8 mouse cellular contexts compared by ENCODE assay signal in genomic region chr15:5185366-5186292, GRCm38 (mm10). TPM values are rescaled to one million over a fixed set of nuclear protein-coding genes. Genes with fewer than 3 reads are reported as not detected.
DNase-seq lines count a peak whose midpoint lies in the region; ATAC-seq and TF ChIP-seq lines count a peak whose summit lies in the region.

Gene Ttc33 (plus strand): TSS chr15:5185525.

- H3K9me3 ChIP-seq in embryonic facial prominence, embryonic 10.5 days: no peaks in the 10 kb centered on the region
- no peaks in the 10 kb centered on the region for H3K9me3 ChIP-seq in intestine, postnatal 0 days (ENCODE audit: control insufficient read depth)
- H3K9me3 ChIP-seq in midbrain, embryonic 10.5 days (replicated peaks): no peaks in the 10 kb centered on the region

- H3K27ac ChIP-seq in embryonic facial prominence, embryonic 10.5 days (replicated peaks): peak within 1 kb of the TSS; percentile 92
- peak within 1 kb of the TSS; percentile 92 for H3K27ac ChIP-seq in intestine, postnatal 0 days (ENCODE audit: low read depth, low read length)
- H3K27ac ChIP-seq in midbrain, embryonic 10.5 days (replicated peaks): peak within 1 kb of the TSS; percentile 91

- peak; percentile 54 for ATAC-seq in granulocyte monocyte progenitor cell, adult 5-6 weeks (replicated peaks; ENCODE audit: poor library complexity, severe bottlenecking)
- ATAC-seq in intestine, postnatal 0 days: peak; percentile 88

- H3K36me3 ChIP-seq in embryonic facial prominence, embryonic 10.5 days (replicated peaks): peaks cover 15% of the 10 kb centered on the region; the same call in 1 of the 2 replicates
- H3K36me3 ChIP-seq in intestine, postnatal 0 days (ENCODE audit: control insufficient read depth, insufficient read depth): peaks cover 7% of the 10 kb centered on the region
- peaks cover 12% of the 10 kb centered on the region for H3K36me3 ChIP-seq in midbrain, embryonic 10.5 days

- peak within 1 kb of the TSS; percentile 92 for H3K4me3 ChIP-seq in embryonic facial prominence, embryonic 10.5 days
- H3K4me3 ChIP-seq in intestine, postnatal 0 days (ENCODE audit: low read depth, low read length): peak within 1 kb of the TSS; percentile 88
- peak within 1 kb of the TSS; percentile 97 for H3K4me3 ChIP-seq in midbrain, embryonic 10.5 days

- peak within 1 kb of the TSS; percentile 85 for H3K4me2 ChIP-seq in intestine, postnatal 0 days (replicated peaks; ENCODE audit: low read depth)

- peak; percentile 68 for TF ChIP-seq CTCF in intestine, postnatal 0 days (IDR thresholded peaks at IDR 0.05; ENCODE audit: low read depth)

- H3K9ac ChIP-seq in intestine, postnatal 0 days (ENCODE audit: low read depth, low read length): peak within 1 kb of the TSS; percentile 87

- H3K27me3 ChIP-seq in embryonic facial prominence, embryonic 10.5 days (replicated peaks; ENCODE audit: low read depth, poor library complexity, severe bottlenecking): no peaks in the 10 kb centered on the region
- no peaks in the 10 kb centered on the region for H3K27me3 ChIP-seq in intestine, postnatal 0 days (replicated peaks; ENCODE audit: control insufficient read depth, insufficient read depth, low read length)
- no peaks in the 10 kb centered on the region for H3K27me3 ChIP-seq in midbrain, embryonic 10.5 days (ENCODE audit: low read depth, poor library complexity, severe bottlenecking)

- H3K4me1 ChIP-seq in embryonic facial prominence, embryonic 10.5 days: peaks cover 17% of the 10 kb centered on the region
- peaks cover 8% of the 10 kb centered on the region; the same call in 1 of the 2 replicates for H3K4me1 ChIP-seq in intestine, postnatal 0 days (replicated peaks; ENCODE audit: control insufficient read depth, insufficient read depth, low read length)
- H3K4me1 ChIP-seq in midbrain, embryonic 10.5 days: peaks cover 21% of the 10 kb centered on the region

- DNase-seq in adrenal gland, postnatal 14 days: peak; percentile 87
- peak; percentile 67 for DNase-seq in embryonic facial prominence, embryonic 10.5 days (ENCODE audit: low spot score)
- peak; percentile 81 to 84 for DNase-seq in left cerebral cortex, postnatal 36 days (ENCODE audit: low spot score in 2 of 2)
- DNase-seq in midbrain, embryonic 10.5 days (ENCODE audit: low spot score): peak; percentile 68
- DNase-seq in right cerebral cortex, postnatal 36 days (ENCODE audit: low spot score in 2 of 2): peak; percentile 69 to 79
- DNase-seq in urinary bladder, postnatal 4 days (ENCODE audit: low spot score in 2 of 2): peak; percentile 64 to 74

- intact Hi-C loops in left cerebral cortex, postnatal 36 days (cut with DNase I): loop anchor here (5.0 kb wide), 2 partner anchors 43 to 68 kb away; partner anchors contain the start of genes Prkaa1 and Rpl37

- under 1% methylated on average over 55 of the region's 55 CpGs for WGBS in embryonic facial prominence, embryonic 10.5 days
- WGBS in intestine, postnatal 0 days: under 1% methylated on average over 55 of the region's 55 CpGs
- WGBS in midbrain, embryonic 10.5 days: under 1% methylated on average over 55 of the region's 55 CpGs

RNA-seq across cellular contexts. Expression of gene Ttc33, which starts in this region (rescaled TPM):
- total RNA-seq in adrenal gland, postnatal 14 days (2021): 53.1 and 54.6 TPM in 2 replicates
- polyA plus RNA-seq in embryonic facial prominence, embryonic 10.5 days (2016; fragmentation: Nextera tagmentation; extraction: Ambion mirVana): 34.9 and 35.7 TPM in 2 replicates
- total RNA-seq in granulocyte monocyte progenitor cell, adult 5-6 weeks (2014; fragmentation: Nextera tagmentation): 18.0 and 50.2 TPM in 2 replicates
- 41.7 and 56.9 TPM in 2 replicates for total RNA-seq in granulocyte monocyte progenitor cell, adult 5-6 weeks (2017)
- 26.0 and 28.8 TPM in 2 replicates for polyA plus RNA-seq in intestine, postnatal 0 days (2015; fragmentation: Nextera tagmentation; extraction: Ambion mirVana)
- 10 to 100 TPM; 74.3 to 75.4 TPM for total RNA-seq in left cerebral cortex, postnatal 36 days (2021)
- 37.3 and 41.3 TPM in 2 replicates for polyA plus RNA-seq in midbrain, embryonic 10.5 days (2016; fragmentation: Nextera tagmentation; extraction: Ambion mirVana)

Comparison
In these comparisons a context has a peak if more than half of its experiments do, and no peak if none do; other contexts are left out.
1. Peak in every context shown above with its lines: DNase-seq, ATAC-seq, H3K4me3 ChIP-seq and H3K27ac ChIP-seq.